Mouse (Mus musculus) heart, postnatal 14 days (tissue): ENCODE results near the gene Rab44. TPM values are rescaled to one million over a fixed set of nuclear protein-coding genes. Genes with fewer than 3 reads are reported as not detected.
A peak's percentile ranks its signal among the peaks of the same experiment; 100 is the strongest.

Experiments used
- DNase-seq, 2 experiments: peaks; one replicate each; pipeline ENCODE4 v3.0.0; 2021 to 2022
- intact Hi-C: fragments of 180-260 bp; cut with DNase I; formaldehyde crosslinking; loops from one replicate; pipeline ENCODE4 v1.15.1; 2025
- total RNA-seq, 2 experiments: library from RNA; stranded (reverse); gene quantifications; 2 replicates each; pipeline ENCODE4 v1.2.3; 2021

The Rab44 gene
- total RNA-seq, 2 experiments from 2014 or later: 0.73 to 0.76 TPM

GRCm38 (mm10) chr17:29120666-29121065 is 6.7 kb downstream of the Rab44 start:
- intact Hi-C loops: no loop called here
- DNase-seq: no peak

- intact Hi-C loops: no loop called here
- DNase-seq: peak in 1 of 2 experiments; percentile 53
Measured at GRCm38 (mm10) chr17:29122817-29123216, 8.9 kb downstream of the Rab44 start.

DNA sequence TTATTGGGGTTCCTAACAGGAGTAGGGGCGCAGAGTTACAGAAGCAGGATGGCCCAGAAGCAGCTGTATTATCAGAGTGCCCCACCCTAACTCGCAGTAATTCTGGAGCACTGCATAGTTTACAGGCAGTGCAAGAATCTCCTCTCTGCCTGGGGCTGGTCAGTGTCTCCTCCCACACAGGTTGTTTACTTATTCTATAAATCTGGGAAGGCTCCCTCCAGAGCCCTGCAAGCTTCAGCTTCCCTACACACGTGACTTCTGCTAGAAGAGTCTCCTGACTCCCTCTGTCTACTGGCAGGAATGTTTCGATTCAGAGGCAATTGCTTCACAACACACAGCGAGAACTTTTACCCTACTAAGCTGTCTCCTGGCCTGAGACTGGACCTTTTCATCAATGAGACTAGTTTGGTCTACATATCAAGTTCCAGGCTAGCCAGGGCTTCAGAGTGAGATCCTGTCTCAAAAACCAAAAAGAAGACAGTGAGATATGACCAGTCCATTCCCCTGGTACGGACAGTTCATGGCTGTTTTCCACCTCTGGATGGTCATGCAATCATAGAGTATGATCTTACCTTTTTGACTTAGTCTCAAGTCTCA is 9.7 kb downstream of the Rab44 start:
- no peak for DNase-seq
- intact Hi-C loops: no loop called here

DNA sequence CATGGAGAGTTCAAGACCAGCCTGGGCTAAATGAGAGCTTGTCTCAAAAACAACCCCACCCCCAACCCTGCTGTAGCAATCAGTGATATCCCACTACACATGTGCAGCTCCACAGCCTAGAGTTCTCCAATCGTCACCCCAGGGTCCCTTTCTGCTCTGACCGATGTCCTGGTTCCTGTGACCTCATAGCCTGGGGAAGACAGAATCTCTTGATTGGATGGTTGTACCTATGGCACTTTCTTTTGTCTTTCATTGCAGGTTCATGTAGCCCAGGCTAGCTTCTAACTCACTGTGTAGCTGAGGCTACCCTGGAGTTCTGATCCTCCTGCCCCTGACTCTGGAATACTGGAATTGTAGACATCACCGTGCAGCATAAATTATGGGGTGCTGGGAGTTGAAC is 12.6 kb downstream of the Rab44 start:
- DNase-seq: no peak
- intact Hi-C loops: no loop called here

DNA sequence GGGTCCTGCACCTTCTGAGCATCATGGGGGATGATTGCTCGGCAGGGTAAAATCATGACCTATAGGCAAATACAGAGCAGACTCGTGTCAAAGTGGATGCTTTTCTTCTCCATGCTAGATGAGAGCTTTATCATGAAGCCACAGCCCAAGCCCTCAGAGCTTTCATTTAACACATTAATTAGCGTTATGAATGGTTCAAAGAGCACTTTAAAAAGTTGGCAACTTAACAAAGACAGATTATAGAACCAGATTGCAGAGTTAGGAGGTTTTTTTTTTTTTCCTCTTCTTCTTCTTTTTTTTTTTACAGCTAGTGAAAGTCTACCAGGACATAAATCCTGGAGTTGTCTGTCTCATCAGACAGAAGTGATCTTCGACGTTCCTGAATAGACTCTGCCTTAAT is 15.4 kb downstream of the Rab44 start:
- intact Hi-C loops: no loop called here
- DNase-seq: no peak

DNA sequence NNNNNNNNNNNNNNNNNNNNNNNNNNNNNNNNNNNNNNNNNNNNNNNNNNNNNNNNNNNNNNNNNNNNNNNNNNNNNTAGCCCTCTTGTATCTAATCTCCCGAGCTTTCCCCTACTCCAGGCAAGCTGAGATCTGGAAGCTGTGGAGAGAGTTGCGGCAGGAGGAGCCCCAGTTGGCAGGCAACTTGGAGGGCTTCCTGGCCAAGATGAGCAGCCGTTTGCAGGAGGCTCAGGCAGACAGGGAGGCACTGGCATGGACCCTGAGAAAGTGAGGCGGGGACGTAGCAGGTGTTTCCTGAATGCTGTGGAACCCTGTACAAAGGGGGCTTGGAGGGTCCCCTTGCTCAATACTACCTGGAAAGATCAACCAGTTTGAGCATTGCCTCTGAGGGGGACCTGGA is 21.1 kb downstream of the Rab44 start:
- intact Hi-C loops: no loop called here
- no peak for DNase-seq

- intact Hi-C loops: no loop called here
- DNase-seq: peak; percentile 79 to 89
Measured at GRCm38 (mm10) chr17:29136236-29136635, 22.3 kb downstream of the Rab44 start.

DNA sequence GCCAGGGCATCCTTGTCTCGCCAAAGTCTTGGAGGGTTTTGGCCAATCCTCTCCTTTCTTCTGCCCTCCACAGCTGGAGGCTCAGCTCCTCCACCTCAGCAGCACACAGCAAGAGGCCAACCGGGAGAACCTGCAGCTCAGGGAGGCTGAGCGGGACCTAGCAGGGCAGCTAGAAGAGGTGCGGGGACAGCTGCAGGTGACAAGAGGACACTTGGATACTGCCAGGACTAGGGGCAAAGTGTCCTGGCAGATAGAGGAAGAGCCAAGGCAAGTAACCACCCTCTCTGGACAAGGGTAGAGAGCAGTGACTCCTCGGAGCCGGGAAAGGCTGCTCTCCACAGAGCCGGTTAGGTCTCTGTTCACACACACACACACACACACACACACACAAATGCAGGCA is 24.0 kb downstream of the Rab44 start:
- DNase-seq: no peak
- intact Hi-C loops: no loop called here

DNA sequence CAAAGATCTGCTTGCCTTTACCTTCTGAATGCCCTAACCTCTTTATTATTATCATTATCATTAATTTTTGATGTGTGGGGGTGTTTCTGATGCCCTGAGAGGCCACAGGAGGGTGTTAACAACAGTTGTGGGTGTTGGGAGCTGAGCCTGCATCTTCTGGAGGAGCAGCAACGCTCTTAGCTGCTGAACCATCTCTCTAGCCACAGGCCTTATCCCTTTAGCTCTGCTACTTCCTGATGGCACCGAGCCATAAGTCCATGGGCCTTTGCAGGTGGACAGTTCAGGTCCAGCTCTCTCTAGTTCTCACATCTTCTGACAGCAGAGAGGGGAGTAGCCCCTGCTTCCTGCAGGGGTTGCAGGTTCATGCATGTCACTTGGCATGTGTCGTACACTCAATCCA is 27.6 kb downstream of the Rab44 start:
- no peak for DNase-seq
- intact Hi-C loops: no loop called here

- no peak for DNase-seq
- intact Hi-C loops: no loop called here
Measured at GRCm38 (mm10) chr17:29143266-29143665, 29.3 kb downstream of the Rab44 start.

- no peak for DNase-seq
- intact Hi-C loops: no loop called here
Measured at GRCm38 (mm10) chr17:29145101-29145500, 31.2 kb downstream of the Rab44 start.

DNA sequence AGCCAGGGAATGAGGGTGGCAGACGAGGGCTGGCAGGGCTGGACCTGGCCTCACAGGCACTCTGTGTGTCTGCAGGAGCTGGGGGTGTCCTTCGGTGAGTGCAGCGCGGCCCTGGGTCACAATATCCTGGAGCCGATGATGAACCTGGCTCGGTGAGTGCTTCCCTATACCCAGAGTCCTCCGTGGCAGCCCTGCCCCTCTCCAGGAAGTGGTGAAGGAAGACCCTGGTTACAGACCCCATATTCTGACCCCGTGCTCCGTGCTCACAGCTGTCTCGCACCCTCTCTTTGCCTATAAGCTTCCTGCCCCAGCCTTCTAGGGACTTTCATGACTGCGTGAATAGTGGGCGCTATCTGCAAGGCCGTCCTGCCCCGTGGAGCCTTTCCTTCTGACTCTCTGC is 33.3 kb downstream of the Rab44 start:
- DNase-seq: no peak
- intact Hi-C loops: no loop called here

DNA sequence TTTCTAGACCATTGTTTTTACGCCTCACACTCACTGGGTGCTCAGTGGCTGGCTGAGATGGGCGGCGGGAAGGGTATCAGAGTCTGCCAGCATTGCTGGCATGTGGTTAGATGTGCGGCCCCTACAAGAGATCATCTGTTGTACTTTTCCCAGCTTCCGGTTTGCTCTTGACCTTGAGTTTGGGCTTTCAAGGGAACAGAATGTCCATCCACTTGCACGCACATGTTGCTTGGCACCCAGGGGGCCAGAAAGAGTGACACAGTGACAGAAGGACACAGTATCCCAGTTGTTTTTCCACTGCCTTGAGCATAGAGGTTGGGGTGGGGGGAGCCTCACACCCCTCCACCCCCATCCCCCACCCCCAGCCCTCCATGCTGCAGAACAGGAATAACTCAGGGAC is 33.8 kb downstream of the Rab44 start:
- intact Hi-C loops: no loop called here
- no peak for DNase-seq

- intact Hi-C loops: no loop called here
- DNase-seq: no peak
Measured at GRCm38 (mm10) chr17:29149766-29150165, 35.8 kb downstream of the Rab44 start.

DNA sequence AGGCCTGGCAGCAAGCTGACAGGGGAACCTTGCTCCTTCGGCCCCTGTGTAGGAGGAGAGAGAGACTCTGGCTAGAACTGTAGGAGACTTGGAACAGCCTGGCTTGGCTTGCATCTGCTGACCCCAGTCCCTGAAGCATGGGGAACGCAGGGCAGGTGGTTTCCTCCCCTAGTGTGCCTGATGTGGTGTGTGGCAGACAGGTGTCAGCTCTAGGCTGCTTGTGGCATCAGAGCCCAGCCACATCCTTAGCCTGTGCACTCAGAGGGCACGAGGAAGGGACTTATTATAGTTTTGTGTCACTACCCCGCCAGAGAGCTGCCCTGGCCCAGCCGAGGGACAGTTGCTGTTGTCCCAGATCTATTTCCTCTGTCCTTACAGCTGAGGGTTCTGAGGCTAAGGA is 38.6 kb downstream of the Rab44 start:
- intact Hi-C loops: no loop called here
- no peak for DNase-seq

- no peak for DNase-seq
- intact Hi-C loops: no loop called here
Measured at GRCm38 (mm10) chr17:29154247-29154646, 40.3 kb downstream of the Rab44 start.

GRCm38 (mm10) chr17:29155355-29156135 is 41.6 kb downstream of the Rab44 start:
- intact Hi-C loops: no loop called here
- DNase-seq: no peak

GRCm38 (mm10) chr17:29156396-29156795 is 42.5 kb downstream of the Rab44 start:
- no peak for DNase-seq
- intact Hi-C loops: no loop called here

- no peak for DNase-seq
- intact Hi-C loops: no loop called here
Measured at GRCm38 (mm10) chr17:29156866-29157265, 42.9 kb downstream of the Rab44 start.

DNA sequence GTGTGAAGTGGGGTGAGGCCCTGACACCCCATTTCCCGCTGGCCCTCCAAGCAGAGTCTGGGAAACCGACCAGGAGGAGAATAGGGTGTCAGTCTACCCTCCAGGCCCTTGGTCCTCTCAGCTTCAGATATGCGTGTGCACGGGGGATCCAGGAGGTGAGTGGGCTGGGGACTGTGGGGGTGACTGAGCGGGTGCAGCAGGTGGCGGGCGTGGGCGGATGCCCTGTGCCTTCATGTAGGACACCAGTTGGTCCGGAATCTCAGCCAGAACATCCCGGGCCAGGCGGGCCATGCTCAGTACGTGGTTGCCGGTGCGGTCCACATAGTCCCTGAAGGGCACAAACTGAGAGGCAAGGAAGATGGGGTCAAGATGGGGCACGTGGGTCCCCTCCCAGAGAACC is 45.0 kb downstream of the Rab44 start:
- intact Hi-C loops: no loop called here
- no peak for DNase-seq

GRCm38 (mm10) chr17:29159320-29159719 is 45.4 kb downstream of the Rab44 start:
- DNase-seq: no peak
- intact Hi-C loops: no loop called here

- intact Hi-C loops: no loop called here
Measured at GRCm38 (mm10) chr17:29159743-29160455, 46.0 kb downstream of the Rab44 start.

More at GRCm38 (mm10) chr17:29159743-29160455, 46.0 kb downstream of the Rab44 start:
- DNase-seq: no peak
